Mouse (Mus musculus) right cerebral cortex, postnatal 36 days (tissue): ENCODE data around the gene Cd7.

Experiments
- DNase-seq, 2 experiments: peaks; one replicate each; pipeline ENCODE4 v3.0.0; 2022; ENCODE audit warnings: low spot score in 2 of 2, mixed read lengths in 1 of 2

The Cd7 gene

GRCm38 (mm10) chr11:120990951-120991526 lies 48.2 kb downstream of the Cd7 start, which contains the start of gene Csnk1d:
Gene Csnk1d, minus strand, starts transcription at chr11:120991330.
- peak; percentile 95 to 98 for DNase-seq

DNA sequence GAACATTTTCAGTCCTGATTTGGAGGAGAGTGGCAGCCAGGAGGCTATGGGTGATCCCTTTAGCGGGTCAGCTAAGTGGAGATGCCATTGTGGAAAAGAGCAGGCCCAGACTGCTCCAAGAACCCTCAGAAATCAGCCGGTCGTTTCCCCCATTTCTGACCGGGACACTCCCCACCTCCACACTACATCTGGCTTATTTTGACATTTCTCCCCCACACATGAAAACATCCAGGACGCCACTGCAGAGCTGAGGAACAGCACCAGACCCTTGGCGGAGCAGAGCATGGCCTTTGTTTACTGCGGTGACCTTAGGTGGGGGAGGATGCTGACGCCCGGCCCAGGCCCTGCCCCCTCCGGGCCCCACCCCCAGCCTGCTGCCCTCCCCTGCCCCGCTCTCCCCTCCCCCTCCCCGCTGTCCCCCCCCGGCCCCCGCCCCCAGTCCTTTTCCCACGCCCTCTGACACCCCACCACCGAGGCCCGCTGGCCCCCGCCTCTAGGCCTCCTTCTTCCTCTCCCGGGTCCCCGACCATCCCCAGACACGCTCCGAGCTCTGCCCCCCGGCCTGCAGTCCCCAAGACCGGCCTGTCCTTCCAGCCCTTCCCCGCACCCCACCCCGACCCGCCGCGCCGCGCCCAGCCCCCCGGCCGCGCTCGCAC lies 49.0 kb downstream of the Cd7 start:
- DNase-seq: no peak

- no peak for DNase-seq
Measured at GRCm38 (mm10) chr11:120989523-120989922, 49.7 kb downstream of the Cd7 start.

DNA sequence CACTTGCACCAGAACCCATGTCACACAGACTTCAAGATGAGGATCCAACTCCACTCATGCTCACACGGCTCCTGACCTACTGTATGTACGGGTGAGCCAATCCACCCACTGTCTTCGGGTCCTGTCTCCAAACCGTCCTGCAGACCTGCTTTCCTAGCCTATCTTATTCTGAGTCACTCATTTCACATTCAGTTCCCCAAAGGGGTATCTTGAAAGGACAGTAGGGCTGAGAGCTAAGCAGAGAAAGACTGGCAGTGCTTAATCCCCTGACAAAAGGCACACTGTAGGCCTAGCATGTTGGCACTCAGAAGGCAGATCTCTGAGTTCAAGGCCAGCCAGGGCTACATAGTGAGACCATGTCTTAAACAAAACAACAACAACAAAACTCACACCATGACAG lies 50.8 kb downstream of the Cd7 start:
- no peak for DNase-seq

DNA sequence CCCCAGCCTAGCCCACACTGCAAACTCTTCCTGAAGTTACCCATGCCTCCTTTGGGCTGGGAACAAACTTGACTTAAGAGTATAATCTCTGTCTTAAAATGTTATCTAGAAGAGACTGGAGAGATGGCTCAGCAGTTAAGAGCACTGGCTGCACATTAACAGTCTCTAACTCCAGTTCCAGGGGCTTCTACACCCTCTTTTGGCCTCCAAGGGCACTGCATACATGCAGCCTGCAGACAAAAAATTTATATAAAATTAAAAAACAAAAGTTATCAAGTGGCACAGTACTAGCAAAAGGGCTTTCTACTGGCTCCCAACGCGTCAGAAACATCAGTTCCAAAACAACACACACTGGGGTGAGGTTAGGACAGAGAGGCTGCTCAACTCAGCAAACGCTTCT lies 51.6 kb downstream of the Cd7 start:
- DNase-seq: no peak
